Mouse (Mus musculus): ENCODE measurements around the gene Gltpd2. TPM values are rescaled to one million over a fixed set of nuclear protein-coding genes. Genes with fewer than 3 reads are reported as not detected.
"Not testable (repeated sequence)": the region's sequence is repeated elsewhere in the genome, so short reads cannot be mapped to it uniquely, and the experiment has no call there.

The Gltpd2 gene
- polyA plus RNA-seq, 1 experiment from 2014 or later: 0.27 TPM

GRCm38 (mm10) chr11:70512709-70513342 lies 6.2 kb upstream of the Gltpd2 start:
- no peak for ATAC-seq (ENCODE audit: low read depth)
- H3K4me3 ChIP-seq (ENCODE audit: low read depth, low read length): no peak overlapping the region
- H3K9ac ChIP-seq (replicated peaks; ENCODE audit: low read depth, low read length): no peak overlapping the region
- no peaks in the 10 kb centered on the region for H3K36me3 ChIP-seq (ENCODE audit: control insufficient read depth, insufficient read depth, low read length)
- no peak overlapping the region for H3K4me2 ChIP-seq (ENCODE audit: low read depth, low read length)
- WGBS: 85% methylated on average over 7 of the region's 7 CpGs
- H3K27ac ChIP-seq (ENCODE audit: low read depth, low read length): no peak overlapping the region; the same call in 1 of the 2 replicates
- H3K27me3 ChIP-seq (ENCODE audit: control insufficient read depth, insufficient read depth, low read length): no peaks in the 10 kb centered on the region
- no peaks in the 10 kb centered on the region for H3K4me1 ChIP-seq (ENCODE audit: control insufficient read depth, insufficient read depth, low read length)
- H3K9me3 ChIP-seq (ENCODE audit: control insufficient read depth, low read length): no peaks in the 10 kb centered on the region

- H3K4me2 ChIP-seq (ENCODE audit: low read depth, low read length): no peak overlapping the region
- no peaks in the 10 kb centered on the region for H3K36me3 ChIP-seq (ENCODE audit: control insufficient read depth, insufficient read depth, low read length)
- no peak overlapping the region for H3K4me3 ChIP-seq (ENCODE audit: low read depth, low read length)
- H3K4me1 ChIP-seq (ENCODE audit: control insufficient read depth, insufficient read depth, low read length): no peaks in the 10 kb centered on the region
- H3K9ac ChIP-seq (replicated peaks; ENCODE audit: low read depth, low read length): no peak overlapping the region
- H3K9me3 ChIP-seq (ENCODE audit: control insufficient read depth, low read length): no peaks in the 10 kb centered on the region
- WGBS: 42% methylated on average over 11 of the region's 11 CpGs
- H3K27ac ChIP-seq (ENCODE audit: low read depth, low read length): no peak overlapping the region; the same call in 1 of the 2 replicates
- no peaks in the 10 kb centered on the region for H3K27me3 ChIP-seq (ENCODE audit: control insufficient read depth, insufficient read depth, low read length)
- no peak for ATAC-seq (ENCODE audit: low read depth)
Observed at GRCm38 (mm10) chr11:70513520-70513919, 5.5 kb upstream of the Gltpd2 start.

GRCm38 (mm10) chr11:70514288-70514687 lies 4.7 kb upstream of the Gltpd2 start, which contains the start of gene Vmo1:
TSS of gene Vmo1 (minus strand) at chr11:70514616.
- H3K9me3 ChIP-seq (ENCODE audit: control insufficient read depth, low read length): no peaks in the 10 kb centered on the region

GRCm38 (mm10) chr11:70516352-70516751 lies 2.6 kb upstream of the Gltpd2 start:
- 24% methylated on average over 2 of the region's 2 CpGs for WGBS
- Histone ChIP-seq H3K4me2 (ENCODE audit: low read depth, low read length) (no peak overlapping the region), H3K36me3 (ENCODE audit: control insufficient read depth, insufficient read depth, low read length) (no peaks in the 10 kb centered on the region), H3K9me3 (ENCODE audit: control insufficient read depth, low read length) (no peaks in the 10 kb centered on the region), H3K27me3 (ENCODE audit: control insufficient read depth, insufficient read depth, low read length) (no peaks in the 10 kb centered on the region), H3K4me1 (ENCODE audit: control insufficient read depth, insufficient read depth, low read length) (no peaks in the 10 kb centered on the region), H3K9ac (replicated peaks; ENCODE audit: low read depth, low read length) (no peak overlapping the region), H3K27ac (ENCODE audit: low read depth, low read length) (no peak overlapping the region), H3K4me3 (ENCODE audit: low read depth, low read length) (no peak overlapping the region)
- ATAC-seq (ENCODE audit: low read depth): no peak

More at GRCm38 (mm10) chr11:70514288-70514687, 4.7 kb upstream of the Gltpd2 start, which contains the start of gene Vmo1:
- H3K27me3 ChIP-seq (ENCODE audit: control insufficient read depth, insufficient read depth, low read length): no peaks in the 10 kb centered on the region
- H3K4me3 ChIP-seq (ENCODE audit: low read depth, low read length): no peak within 1 kb of the TSS
- H3K4me1 ChIP-seq (ENCODE audit: control insufficient read depth, insufficient read depth, low read length): no peaks in the 10 kb centered on the region
- no peak within 1 kb of the TSS for H3K9ac ChIP-seq (replicated peaks; ENCODE audit: low read depth, low read length)
- H3K4me2 ChIP-seq (ENCODE audit: low read depth, low read length): no peak within 1 kb of the TSS
- 91% methylated on average over 7 of the region's 7 CpGs for WGBS
- H3K27ac ChIP-seq (ENCODE audit: low read depth, low read length): no peak within 1 kb of the TSS; the same call in 1 of the 2 replicates
- no peak for ATAC-seq (ENCODE audit: low read depth)
- no peaks in the 10 kb centered on the region for H3K36me3 ChIP-seq (ENCODE audit: control insufficient read depth, insufficient read depth, low read length)

- no peak overlapping the region for H3K4me2 ChIP-seq (ENCODE audit: low read depth, low read length)
- no peak overlapping the region for H3K4me3 ChIP-seq (ENCODE audit: low read depth, low read length)
- no peak overlapping the region for H3K9ac ChIP-seq (replicated peaks; ENCODE audit: low read depth, low read length)
- H3K27me3 ChIP-seq (ENCODE audit: control insufficient read depth, insufficient read depth, low read length): no peaks in the 10 kb centered on the region
- ATAC-seq (ENCODE audit: low read depth): no peak
- no peak overlapping the region for H3K27ac ChIP-seq (ENCODE audit: low read depth, low read length)
- H3K9me3 ChIP-seq (ENCODE audit: control insufficient read depth, low read length): no peaks in the 10 kb centered on the region
- H3K4me1 ChIP-seq (ENCODE audit: control insufficient read depth, insufficient read depth, low read length): no peaks in the 10 kb centered on the region
- H3K36me3 ChIP-seq (ENCODE audit: control insufficient read depth, insufficient read depth, low read length): no peaks in the 10 kb centered on the region
- WGBS: 44% methylated on average over 1 of the region's 1 CpGs
Observed at GRCm38 (mm10) chr11:70518436-70518835, 560 bp upstream of the Gltpd2 start.

- 14% methylated on average over 41 of the region's 41 CpGs for WGBS
- ATAC-seq (ENCODE audit: low read depth): peak; percentile 60; the same call in 1 of the 2 replicates
Observed at GRCm38 (mm10) chr11:70520178-70520769, 1.3 kb downstream of the Gltpd2 start.

GRCm38 (mm10) chr11:70523306-70523989 lies 4.5 kb downstream of the Gltpd2 start:
- not testable (repeated sequence) for H3K9ac ChIP-seq (replicated peaks; ENCODE audit: low read depth, low read length); H3K27me3 ChIP-seq (ENCODE audit: control insufficient read depth, insufficient read depth, low read length); ATAC-seq (ENCODE audit: low read depth); H3K9me3 ChIP-seq (ENCODE audit: control insufficient read depth, low read length); H3K4me1 ChIP-seq (ENCODE audit: control insufficient read depth, insufficient read depth, low read length); H3K4me2 ChIP-seq (ENCODE audit: low read depth, low read length); H3K27ac ChIP-seq (ENCODE audit: low read depth, low read length); H3K4me3 ChIP-seq (ENCODE audit: low read depth, low read length)
- WGBS: 87% methylated on average over 8 of the region's 8 CpGs
- H3K36me3 ChIP-seq (ENCODE audit: control insufficient read depth, insufficient read depth, low read length): peaks cover 19% of the 10 kb centered on the region

More at GRCm38 (mm10) chr11:70520178-70520769, 1.3 kb downstream of the Gltpd2 start:
- peak overlapping the region; percentile 50 for H3K9ac ChIP-seq (replicated peaks; ENCODE audit: low read depth, low read length)
- H3K4me3 ChIP-seq (ENCODE audit: low read depth, low read length): peak overlapping the region; percentile 17
- H3K4me2 ChIP-seq (ENCODE audit: low read depth, low read length): peak overlapping the region; percentile 40
- no peaks in the 10 kb centered on the region for H3K9me3 ChIP-seq (ENCODE audit: control insufficient read depth, low read length)
- H3K4me1 ChIP-seq (ENCODE audit: control insufficient read depth, insufficient read depth, low read length): no peaks in the 10 kb centered on the region
- H3K27me3 ChIP-seq (ENCODE audit: control insufficient read depth, insufficient read depth, low read length): no peaks in the 10 kb centered on the region
- no peaks in the 10 kb centered on the region for H3K36me3 ChIP-seq (ENCODE audit: control insufficient read depth, insufficient read depth, low read length)
- H3K27ac ChIP-seq (ENCODE audit: low read depth, low read length): 0 out of 2 replicates have a peak overlapping the region, but pooled peaks have one; percentile 16

- no peaks in the 10 kb centered on the region for H3K9me3 ChIP-seq (ENCODE audit: control insufficient read depth, low read length)
- H3K27me3 ChIP-seq (ENCODE audit: control insufficient read depth, insufficient read depth, low read length): no peaks in the 10 kb centered on the region
- 5% methylated on average over 8 of the region's 8 CpGs for WGBS
- peak overlapping the region; percentile 75 for H3K4me2 ChIP-seq (ENCODE audit: low read depth, low read length)
- H3K4me3 ChIP-seq (ENCODE audit: low read depth, low read length): peak overlapping the region; percentile 58; the same call in 1 of the 2 replicates
- no peak; the same call in 1 of the 2 replicates for ATAC-seq (ENCODE audit: low read depth)
- no peak overlapping the region for H3K27ac ChIP-seq (ENCODE audit: low read depth, low read length)
- H3K9ac ChIP-seq (replicated peaks; ENCODE audit: low read depth, low read length): no peak overlapping the region
- H3K4me1 ChIP-seq (ENCODE audit: control insufficient read depth, insufficient read depth, low read length): peaks cover 8% of the 10 kb centered on the region
- H3K36me3 ChIP-seq (ENCODE audit: control insufficient read depth, insufficient read depth, low read length): peaks cover 19% of the 10 kb centered on the region
Observed at GRCm38 (mm10) chr11:70524782-70525181, 5.8 kb downstream of the Gltpd2 start.
